Mouse (Mus musculus) thymus, postnatal 4 days (tissue): ENCODE data around the gene Gm7951.
"Not testable (repeated sequence)": the region's sequence is repeated elsewhere in the genome, so short reads cannot be mapped to it uniquely, and the experiment has no call there.

ENCODE experiments used
- DNase-seq: peaks from one replicate; pipeline ENCODE4 v3.0.0; 2021

The Gm7951 gene

DNA sequence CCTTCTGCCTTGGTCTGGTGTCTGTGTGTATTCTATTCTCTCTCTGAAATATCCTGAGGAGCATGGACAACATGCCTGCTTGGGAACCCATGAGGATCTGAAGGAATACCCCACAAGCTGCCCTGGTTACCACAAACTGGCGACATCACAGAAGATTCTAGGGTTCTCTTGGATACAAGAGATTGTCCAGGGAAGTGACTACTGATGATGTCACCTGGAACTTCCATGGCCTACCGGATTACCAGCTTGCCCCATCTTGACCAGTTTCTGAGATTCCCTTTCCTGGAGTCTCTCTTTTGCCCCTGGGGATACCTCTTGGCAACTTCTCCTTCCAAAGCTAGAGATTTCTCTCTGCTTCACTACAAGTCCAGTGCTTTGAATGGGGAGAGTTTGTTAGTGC lies at the start of gene Gm7951:
Gene Gm7951, minus strand, starts transcription at position 101 of the 400 bp plus-strand sequence.
- DNase-seq, result not testable (repeated sequence)

DNA sequence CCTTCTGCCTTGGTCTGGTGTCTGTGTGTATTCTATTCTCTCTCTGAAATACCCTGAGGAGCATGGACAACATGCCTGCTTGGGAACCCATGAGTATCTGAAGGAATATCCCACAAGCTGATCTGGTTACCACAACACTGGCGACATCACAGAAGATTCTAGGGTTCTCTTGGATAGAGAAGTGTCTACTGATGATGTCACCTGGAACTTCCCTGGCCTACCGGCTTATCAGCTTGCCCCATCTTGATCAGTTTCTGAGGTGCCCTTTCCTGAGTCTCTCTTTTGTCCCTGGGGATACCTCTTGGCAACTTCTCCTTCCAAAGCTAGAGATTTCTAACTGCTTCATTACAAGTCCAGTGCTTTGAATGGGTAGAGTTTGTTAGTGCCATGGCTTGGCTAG lies 45.4 kb upstream of the Gm7951 start, which contains the start of gene Gm17027:
Gene Gm17027, minus strand, starts transcription at position 101 of the 400 bp plus-strand sequence.
- not testable (repeated sequence) for DNase-seq

DNA sequence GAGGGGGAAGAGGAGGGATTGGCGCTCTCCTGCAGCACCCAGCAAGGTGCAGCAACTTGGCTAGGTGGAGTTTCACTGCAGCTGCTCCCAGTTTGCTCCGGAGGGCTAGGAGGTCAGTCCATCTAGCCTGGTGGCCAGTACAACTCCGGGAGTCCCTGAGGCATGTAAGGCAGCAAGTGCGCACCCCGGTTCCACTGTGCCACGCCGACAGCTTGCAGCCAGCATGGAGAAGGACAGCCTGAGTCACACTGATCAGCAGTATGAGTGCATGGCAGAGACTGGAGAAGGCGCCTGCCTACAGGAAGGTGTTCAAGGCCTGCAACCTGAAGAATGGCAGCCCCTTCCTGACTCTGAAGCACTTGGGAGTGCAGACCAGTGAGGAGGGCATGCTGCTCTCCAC lies 17.4 kb upstream of the Gm7951 start:
- peak; percentile 6 for DNase-seq

DNA sequence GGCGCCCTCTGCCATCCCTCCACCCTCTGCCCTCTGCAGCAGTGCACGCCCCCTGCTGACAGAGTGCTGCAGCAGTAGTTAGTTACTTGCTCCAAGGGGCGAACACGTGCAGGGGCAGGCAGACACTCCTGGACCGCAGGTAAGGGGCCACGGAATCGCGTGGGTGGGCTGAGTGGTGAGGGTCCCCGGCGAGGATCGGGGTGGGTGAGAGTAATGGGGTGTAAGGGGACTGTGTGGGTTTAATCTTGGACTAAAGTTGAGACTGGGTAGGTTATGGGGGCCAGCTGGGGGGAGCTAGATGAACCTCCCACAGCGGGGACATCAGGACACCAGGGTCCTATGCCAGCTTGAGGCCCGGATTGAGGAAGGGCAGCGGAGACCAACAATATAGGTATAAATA lies 16.6 kb upstream of the Gm7951 start:
- DNase-seq, result peak; percentile 4
